Mouse (Mus musculus): ENCODE data around the gene Slc45a1.

- TF ChIP-seq CTCF (IDR thresholded peaks at IDR 0.05; ENCODE audit: low read depth, low read length): no peak
- TF ChIP-seq POLR2A (IDR thresholded peaks at IDR 0.05; ENCODE audit: borderline replicate concordance, low read depth, low read length): no peak
Measured at GRCm38 (mm10) chr4:150687126-150687753, 35.3 kb upstream of the Slc45a1 start.

Measured in bone marrow macrophage, adult 2 months (primary cell).